Mouse (Mus musculus): ENCODE measurements around the gene Rassf3.
A peak's percentile ranks its signal among the peaks of the same experiment; 100 is the strongest.

Rassf3 gene

GRCm38 (mm10) chr10:121489941-121490340 is 13.8 kb upstream of the Rassf3 start:
- no peak for DNase-seq

GRCm38 (mm10) chr10:121488623-121489299 is 12.6 kb upstream of the Rassf3 start:
- DNase-seq: no peak

GRCm38 (mm10) chr10:121487716-121488115 is 11.6 kb upstream of the Rassf3 start:
- no peak for DNase-seq

GRCm38 (mm10) chr10:121486350-121486749 is 10.2 kb upstream of the Rassf3 start:
- no peak for DNase-seq

GRCm38 (mm10) chr10:121483364-121483763 is 7.2 kb upstream of the Rassf3 start:
- no peak for DNase-seq

- no peak for DNase-seq
Observed at GRCm38 (mm10) chr10:121481141-121481540, 5.0 kb upstream of the Rassf3 start.

GRCm38 (mm10) chr10:121479987-121480386 is 3.8 kb upstream of the Rassf3 start:
- no peak for DNase-seq

GRCm38 (mm10) chr10:121477433-121477832 is 1.3 kb upstream of the Rassf3 start:
- no peak for DNase-seq

GRCm38 (mm10) chr10:121476968-121477337 is 806 bp upstream of the Rassf3 start:
- no peak for DNase-seq

GRCm38 (mm10) chr10:121475672-121476146 is 438 bp downstream of the Rassf3 start:
- peak; percentile 42 to 60 for DNase-seq

GRCm38 (mm10) chr10:121475101-121475671 is 961 bp downstream of the Rassf3 start:
- DNase-seq: no peak

GRCm38 (mm10) chr10:121474288-121474687 is 1.9 kb downstream of the Rassf3 start:
- DNase-seq: no peak

- no peak for DNase-seq
Observed at GRCm38 (mm10) chr10:121473723-121474215, 2.4 kb downstream of the Rassf3 start.

- no peak for DNase-seq
Observed at GRCm38 (mm10) chr10:121472593-121473217, 3.4 kb downstream of the Rassf3 start.

GRCm38 (mm10) chr10:121471570-121472197 is 4.5 kb downstream of the Rassf3 start:
- DNase-seq: no peak

- no peak for DNase-seq
Observed at GRCm38 (mm10) chr10:121469625-121470024, 6.5 kb downstream of the Rassf3 start.

GRCm38 (mm10) chr10:121468985-121469384 is 7.2 kb downstream of the Rassf3 start:
- no peak for DNase-seq

- DNase-seq: no peak
Observed at GRCm38 (mm10) chr10:121468261-121468660, 7.9 kb downstream of the Rassf3 start.

GRCm38 (mm10) chr10:121467792-121468191 is 8.4 kb downstream of the Rassf3 start:
- DNase-seq: no peak

GRCm38 (mm10) chr10:121467016-121467415 is 9.1 kb downstream of the Rassf3 start:
- DNase-seq: peak; percentile 45 to 52

- no peak for DNase-seq
Observed at GRCm38 (mm10) chr10:121465033-121465432, 11.1 kb downstream of the Rassf3 start.

GRCm38 (mm10) chr10:121462162-121462881 is 13.8 kb downstream of the Rassf3 start:
- DNase-seq: peak; percentile 25 to 40
